Mouse (Mus musculus) embryo, embryonic 11 days (tissue): Measurements from ENCODE around the gene Klrg2.

Experiments used
- DNase-seq: peaks from one replicate; pipeline ENCODE4 v3.0.0-alpha.2; 2015

Klrg2 gene

DNA sequence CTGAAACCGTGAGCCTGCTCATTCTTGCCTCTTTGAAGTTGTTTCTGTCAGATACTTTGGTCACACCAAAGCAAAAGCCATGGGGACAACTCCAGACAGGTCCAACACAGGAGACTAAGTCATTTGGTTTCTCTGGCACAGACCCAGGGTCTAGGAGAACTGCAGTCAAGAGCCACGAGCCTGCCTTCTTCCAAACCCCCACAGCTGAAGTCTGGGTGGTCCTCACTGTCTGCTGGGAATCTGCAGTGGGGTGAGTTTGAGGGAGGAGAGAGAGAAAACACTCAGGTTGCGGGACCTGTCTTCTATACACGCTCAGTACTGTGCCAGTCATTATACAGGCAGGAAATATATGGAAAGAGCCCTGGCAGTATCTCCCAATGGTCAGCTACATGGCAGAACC lies 9.6 kb downstream of the Klrg2 start:
- no peak for DNase-seq

- no peak for DNase-seq
These were observed 10.0 kb downstream of the Klrg2 start for GRCm38 (mm10) chr6:38627081-38627480.

- no peak for DNase-seq
These were observed 11.0 kb downstream of the Klrg2 start for GRCm38 (mm10) chr6:38626086-38626485.

DNA sequence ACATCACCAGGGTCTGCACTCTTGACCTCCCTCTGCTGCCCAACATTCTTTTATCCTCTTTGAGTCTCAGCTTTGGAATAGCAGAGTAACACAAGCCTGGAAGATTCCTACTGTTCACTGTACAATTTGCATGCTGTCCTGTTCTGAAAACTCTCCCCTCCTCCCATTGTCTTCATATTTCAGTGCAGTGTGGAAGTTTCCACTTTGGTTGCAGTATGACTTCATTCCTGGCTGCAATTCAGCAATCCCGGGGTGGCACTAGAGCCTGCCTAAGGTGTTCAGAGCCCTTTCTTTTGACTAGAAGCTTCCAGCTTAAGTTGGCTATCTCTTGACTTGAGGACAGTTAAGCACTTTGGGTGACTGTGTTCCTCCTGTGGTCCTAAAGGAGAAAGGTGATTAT lies 12.6 kb downstream of the Klrg2 start:
- DNase-seq = no peak

DNA sequence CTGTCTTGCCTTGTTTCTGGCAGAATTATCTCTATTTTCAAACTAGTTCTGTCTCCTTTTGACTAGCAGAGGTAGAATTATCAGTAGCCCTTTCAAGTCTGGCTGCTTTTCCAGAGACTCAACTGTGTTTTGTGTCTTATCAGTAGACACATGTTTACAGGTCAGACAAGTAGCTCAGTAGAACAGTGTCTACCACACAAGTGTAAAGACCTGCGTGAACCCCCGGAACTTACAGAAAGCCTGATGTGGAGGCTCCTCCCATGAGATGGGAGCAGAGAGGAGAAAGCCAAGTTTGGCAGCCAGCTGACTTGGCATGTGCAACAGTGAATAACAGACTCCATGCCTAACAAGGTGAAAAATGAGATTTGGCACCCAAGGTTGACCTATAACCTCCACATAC lies 13.6 kb downstream of the Klrg2 start:
- no peak for DNase-seq

DNA sequence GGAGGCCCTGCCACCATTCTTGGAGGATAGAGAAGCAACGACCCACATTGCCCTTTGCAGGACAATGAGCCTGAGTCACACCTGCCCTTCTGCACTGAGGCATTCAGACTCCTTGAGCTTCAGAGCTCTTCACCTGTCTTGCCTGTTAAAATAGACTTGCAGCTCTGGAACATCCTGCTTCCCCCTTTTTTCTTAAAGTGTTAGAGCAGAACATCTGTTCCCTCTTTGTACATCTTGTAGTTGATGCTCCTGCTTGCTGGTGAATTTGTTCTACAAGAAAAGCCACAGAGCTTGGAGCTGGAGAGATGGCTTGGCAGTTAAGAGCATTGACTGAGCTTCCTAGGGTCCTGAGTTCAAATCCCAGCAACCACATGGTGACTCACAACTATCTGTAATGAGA lies 14.6 kb downstream of the Klrg2 start:
- DNase-seq = no peak

DNA sequence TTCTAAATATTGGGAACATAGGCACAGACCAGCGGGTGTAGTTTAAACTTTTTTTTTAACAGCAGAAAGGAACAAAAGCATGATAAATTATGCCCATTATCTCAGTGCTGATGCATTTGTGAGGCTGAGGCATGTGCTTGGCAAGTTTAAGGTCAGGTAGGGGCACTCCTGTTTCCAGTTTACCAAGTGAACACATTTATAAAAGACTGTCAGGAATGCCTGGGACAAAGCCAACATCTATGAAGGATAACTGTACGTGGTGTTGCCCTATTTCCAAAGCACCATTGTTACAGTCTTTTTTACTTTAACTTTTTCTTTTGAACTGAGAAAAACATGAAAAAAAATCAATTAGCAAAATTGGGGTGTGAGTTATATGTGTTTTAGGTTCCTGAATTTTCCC lies 27.1 kb downstream of the Klrg2 start:
- DNase-seq = no peak

DNA sequence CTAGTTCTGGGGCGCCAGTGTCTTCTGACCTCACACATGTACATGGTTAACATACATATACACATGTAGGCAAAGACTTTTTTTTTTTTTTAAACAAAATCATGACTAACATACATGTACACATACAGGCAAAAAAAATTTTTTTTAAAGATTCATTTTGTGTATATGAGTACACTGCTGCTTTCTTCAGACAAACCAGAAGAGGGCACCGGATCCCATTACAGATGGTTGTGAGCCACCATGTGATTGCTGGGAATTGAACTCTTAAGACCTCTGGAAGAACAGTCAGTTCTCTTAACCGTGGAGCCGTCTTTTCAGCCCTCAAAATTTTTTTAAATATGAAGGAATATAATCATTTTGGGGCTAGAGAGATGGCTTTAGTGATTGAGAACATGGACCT lies 39.6 kb downstream of the Klrg2 start:
- no peak for DNase-seq

GRCm38 (mm10) chr6:38581711-38582110 lies 55.3 kb downstream of the Klrg2 start:
- no peak for DNase-seq

- DNase-seq = no peak
These were observed 56.8 kb downstream of the Klrg2 start for GRCm38 (mm10) chr6:38580112-38580857.

DNA sequence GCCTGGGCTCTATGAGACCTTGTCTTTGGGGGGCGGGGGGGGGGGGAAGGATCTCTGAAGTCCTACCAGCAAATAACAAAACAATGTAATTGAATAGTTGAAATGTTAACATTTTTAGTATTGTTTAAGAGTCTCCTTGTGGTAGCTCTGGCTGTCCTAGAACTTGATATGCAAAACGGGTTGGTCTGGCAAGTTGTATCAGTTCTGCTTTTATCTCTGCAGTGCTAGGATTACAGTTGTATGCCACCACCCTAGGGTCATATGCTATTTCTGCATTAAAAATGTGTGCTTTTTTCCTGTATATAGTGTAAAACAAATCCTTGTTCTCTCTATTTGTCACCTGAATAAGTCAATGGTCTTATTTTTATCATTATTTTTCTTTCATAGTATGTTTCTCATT lies 60.9 kb downstream of the Klrg2 start:
- DNase-seq = no peak
